Mouse (Mus musculus) E14TG2a.4 (cell line): ENCODE results near the gene Dus2.

Source experiments
- H3K27me3 ChIP-seq: 2 replicates; pipeline ENCODE4 v1.6.1; 2014; ENCODE audit warnings: low read length, control low read depth; ENCODE audit not compliant: insufficient read depth
- H3K36me3 ChIP-seq: 2 replicates; pipeline ENCODE4 v1.6.1; 2014; ENCODE audit warnings: low read length, control low read depth; ENCODE audit not compliant: insufficient read depth
- H3K4me1 ChIP-seq: replicated peaks from 2 replicates; pipeline ENCODE4 v1.6.1; 2014; ENCODE audit warnings: low read depth, low read length, control low read depth
- H3K4me3 ChIP-seq: replicated peaks from 2 replicates; pipeline ENCODE4 v1.5.1; 2014; ENCODE audit warnings: mild to moderate bottlenecking, low read length
- H3K9me3 ChIP-seq: 2 replicates; pipeline ENCODE4 v1.6.1; 2014; ENCODE audit warnings: low read length, control low read depth
- CTCF ChIP-seq: conservative IDR thresholded peaks from 2 replicates; pipeline ENCODE4 v1.5.1; 2014; ENCODE audit warnings: low read length
- NANOG ChIP-seq: IDR thresholded peaks from 2 replicates; pipeline ENCODE4 v1.6.1; 2014; ENCODE audit warnings: borderline replicate concordance, low read length, mixed read lengths
- POU5F1 ChIP-seq: IDR thresholded peaks from 2 replicates; pipeline ENCODE4 v1.6.1; 2014; ENCODE audit warnings: low read length, borderline replicate concordance

Gene Dus2

GRCm38 (mm10) chr8:106052510-106053089 is 61.5 kb downstream of the Dus2 start:
- Histone ChIP-seq H3K4me3 (no peak overlapping the region), H3K36me3 (peaks cover 59% of the 10 kb centered on the region), H3K4me1 (peaks cover 34% of the 10 kb centered on the region), H3K27me3 (no peaks in the 10 kb centered on the region), H3K9me3 (no peaks in the 10 kb centered on the region)
- TF ChIP-seq POU5F1: no peak
- TF ChIP-seq CTCF: no peak
- TF ChIP-seq NANOG: no peak

DNA sequence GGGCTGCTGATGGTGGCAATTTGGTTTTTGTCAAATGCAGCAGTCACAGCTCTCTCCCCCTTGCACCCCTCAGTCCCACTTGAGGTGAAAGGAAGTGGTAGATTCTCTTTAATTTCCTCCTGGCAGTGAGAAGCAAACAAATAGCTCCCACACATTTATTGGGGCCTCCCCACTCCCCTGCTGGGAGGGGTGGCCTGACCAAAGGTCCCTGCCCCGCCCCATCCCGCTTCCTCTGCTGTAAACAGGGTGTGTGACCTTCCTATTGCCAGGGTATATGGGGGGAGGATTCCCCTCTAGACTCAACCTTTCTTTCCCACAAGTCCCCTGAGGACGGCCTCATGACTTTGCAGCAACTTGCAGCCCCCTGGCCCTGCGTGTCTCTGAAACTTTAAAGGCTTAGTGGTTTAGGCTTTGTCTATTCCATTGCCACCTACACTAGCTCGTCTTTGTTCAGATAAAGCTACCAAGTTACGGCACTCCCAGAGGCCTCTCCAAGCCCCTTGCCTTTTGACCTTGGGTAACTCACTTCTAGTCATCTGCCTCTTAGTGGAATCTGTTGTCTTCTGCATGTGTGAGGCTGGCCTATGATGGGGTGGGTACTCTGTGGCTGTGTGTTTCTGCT is 63.2 kb downstream of the Dus2 start:
- H3K4me3 ChIP-seq: peak overlapping the region; percentile 32; the same call in 1 of the 2 replicates
- TF ChIP-seq NANOG (no peak), POU5F1 (no peak), CTCF (no peak)
- peaks cover 47% of the 10 kb centered on the region for H3K36me3 ChIP-seq
- no peaks in the 10 kb centered on the region for H3K27me3 ChIP-seq
- H3K4me1 ChIP-seq: peaks cover 47% of the 10 kb centered on the region
- H3K9me3 ChIP-seq: no peaks in the 10 kb centered on the region

- no peaks in the 10 kb centered on the region for H3K27me3 ChIP-seq
- H3K9me3 ChIP-seq: no peaks in the 10 kb centered on the region
- H3K36me3 ChIP-seq: peaks cover 40% of the 10 kb centered on the region
- peaks cover 47% of the 10 kb centered on the region for H3K4me1 ChIP-seq
- H3K4me3 ChIP-seq: peak overlapping the region; percentile 32; the same call in 1 of the 2 replicates
- TF ChIP-seq CTCF (no peak), POU5F1 (no peak), NANOG (no peak)
These were observed 63.9 kb downstream of the Dus2 start for GRCm38 (mm10) chr8:106055038-106055437.

- TF ChIP-seq CTCF (no peak), POU5F1 (no peak), NANOG (no peak)
- Histone ChIP-seq H3K27me3 (no peaks in the 10 kb centered on the region), H3K4me1 (peaks cover 55% of the 10 kb centered on the region), H3K4me3 (no peak overlapping the region), H3K36me3 (peaks cover 25% of the 10 kb centered on the region), H3K9me3 (no peaks in the 10 kb centered on the region)
These were observed 65.4 kb downstream of the Dus2 start for GRCm38 (mm10) chr8:106056455-106056982.

DNA sequence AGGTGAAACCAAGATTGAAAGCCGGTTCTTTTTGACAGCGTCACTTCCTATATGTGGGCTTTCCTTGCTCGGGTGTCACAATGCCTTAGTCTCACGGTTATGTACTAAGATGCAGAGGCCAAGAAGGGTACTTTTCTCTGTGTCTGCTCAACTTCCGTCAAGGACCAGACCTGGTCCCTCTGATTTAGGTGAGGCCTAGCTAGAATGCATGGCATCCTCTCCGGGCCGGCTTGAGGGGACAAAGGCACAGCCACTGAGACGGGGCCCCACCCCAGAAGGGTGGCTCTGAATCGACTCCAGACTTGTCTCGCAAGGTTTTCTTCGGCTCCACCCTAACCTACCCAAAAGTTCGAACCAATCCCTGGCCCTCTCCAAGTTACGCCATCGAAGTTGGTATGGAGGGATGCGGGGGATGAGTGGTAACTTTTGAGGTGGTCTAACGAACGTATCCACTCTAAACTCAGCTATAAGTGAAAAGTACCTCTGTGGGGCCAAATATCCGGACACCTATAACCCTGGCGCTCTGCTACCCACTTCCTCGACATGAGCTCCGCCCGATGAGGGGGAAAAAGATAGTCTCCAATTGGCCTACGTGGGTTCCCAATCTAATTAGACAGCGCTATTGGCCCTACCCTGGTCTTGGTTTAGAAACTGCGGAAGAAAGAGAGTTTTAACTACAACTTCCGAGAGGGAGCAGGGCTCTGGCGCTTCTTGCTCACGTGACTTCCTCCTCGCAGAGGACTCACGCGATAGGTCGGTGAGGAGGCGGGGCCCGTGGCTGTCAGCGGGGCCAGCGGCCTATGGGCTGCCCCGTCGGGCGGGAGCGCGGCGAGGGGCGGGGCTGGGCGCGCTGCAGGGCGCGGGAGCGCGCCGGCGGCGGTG is 67.8 kb downstream of the Dus2 start, which contains the start of gene Nfatc3:
Gene Nfatc3 (plus strand): TSS at position 110 of the 882 bp plus-strand sequence.
- TF ChIP-seq POU5F1 (no peak), CTCF (no peak), NANOG (no peak)
- Histone ChIP-seq H3K4me1 (peaks cover 55% of the 10 kb centered on the region), H3K36me3 (peaks cover under 1% of the 10 kb centered on the region), H3K4me3 (peak within 1 kb of the TSS; percentile 93), H3K9me3 (no peaks in the 10 kb centered on the region), H3K27me3 (no peaks in the 10 kb centered on the region)

DNA sequence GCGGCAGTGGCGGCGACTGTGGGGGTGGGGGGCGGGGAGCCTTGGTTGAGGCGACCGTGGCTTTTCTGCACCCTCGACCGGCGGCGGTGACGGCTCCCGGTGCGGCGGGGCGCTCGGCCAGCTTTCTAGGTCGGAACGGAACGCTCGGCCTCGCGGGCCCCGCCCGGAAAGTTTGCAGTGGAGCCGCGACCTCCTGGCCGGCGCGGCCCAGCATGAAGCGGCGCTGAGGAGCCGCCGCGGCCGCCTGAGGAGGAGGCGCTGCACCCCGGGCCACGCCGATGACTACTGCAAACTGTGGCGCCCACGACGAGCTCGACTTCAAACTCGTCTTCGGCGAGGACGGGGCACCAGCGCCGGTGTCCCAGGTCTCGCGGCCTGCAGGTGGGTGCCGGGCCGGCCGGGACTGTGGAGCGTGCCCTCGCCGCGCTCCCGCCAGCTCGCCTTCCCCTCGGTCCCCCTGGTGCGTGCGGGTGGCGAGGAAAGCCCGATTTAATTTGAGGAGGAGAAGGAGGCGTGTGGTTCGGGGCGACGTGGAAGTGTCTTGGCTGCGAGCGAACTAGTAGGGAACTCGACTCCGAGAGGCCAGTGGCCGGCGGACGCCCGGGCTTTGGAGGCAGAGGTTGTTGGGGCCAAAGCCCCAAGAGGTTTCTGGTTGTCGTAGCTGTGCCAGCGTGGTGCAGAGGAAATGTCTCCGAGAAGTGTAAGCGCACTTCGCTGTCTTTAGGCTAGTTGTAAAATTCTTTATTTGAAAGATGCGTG is 68.7 kb downstream of the Dus2 start:
- no peaks in the 10 kb centered on the region for H3K36me3 ChIP-seq
- H3K4me1 ChIP-seq: peaks cover 46% of the 10 kb centered on the region
- no peaks in the 10 kb centered on the region for H3K27me3 ChIP-seq
- no peaks in the 10 kb centered on the region for H3K9me3 ChIP-seq
- peak overlapping the region; percentile 93 for H3K4me3 ChIP-seq
- TF ChIP-seq POU5F1 (no peak), NANOG (no peak), CTCF (no peak)

DNA sequence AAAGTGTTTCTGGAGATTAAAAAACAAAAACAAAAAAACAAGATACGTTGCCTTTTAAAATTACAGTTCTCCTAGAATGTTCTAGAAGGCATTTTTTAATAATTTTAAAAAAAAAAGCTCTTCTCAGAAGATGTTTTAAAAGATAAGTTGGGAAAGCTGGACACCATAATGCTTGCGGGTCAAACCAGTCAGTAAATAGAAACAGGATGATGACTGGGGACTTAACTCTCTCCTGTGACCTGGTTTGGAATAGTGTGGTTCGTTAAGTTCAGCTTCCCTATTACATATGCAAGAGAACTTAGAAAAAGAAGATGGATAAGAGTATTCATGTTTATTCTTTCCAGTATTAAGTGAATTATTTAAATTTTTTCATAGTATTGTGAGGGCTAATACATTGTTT is 69.4 kb downstream of the Dus2 start:
- Histone ChIP-seq H3K4me1 (peaks cover 39% of the 10 kb centered on the region), H3K36me3 (no peaks in the 10 kb centered on the region), H3K9me3 (no peaks in the 10 kb centered on the region), H3K4me3 (peak overlapping the region; percentile 93), H3K27me3 (no peaks in the 10 kb centered on the region)
- TF ChIP-seq CTCF (no peak), NANOG (no peak), POU5F1 (no peak)

- Histone ChIP-seq H3K4me1 (peaks cover 33% of the 10 kb centered on the region), H3K27me3 (no peaks in the 10 kb centered on the region), H3K9me3 (no peaks in the 10 kb centered on the region), H3K4me3 (no peak overlapping the region), H3K36me3 (no peaks in the 10 kb centered on the region)
- TF ChIP-seq POU5F1 (no peak), CTCF (no peak), NANOG (no peak)
These were observed 70.5 kb downstream of the Dus2 start for GRCm38 (mm10) chr8:106061686-106062085.
